Mouse (Mus musculus): Measurements from ENCODE around the gene H2-DMb1.
"Not testable (repeated sequence)": the region's sequence is repeated elsewhere in the genome, so short reads cannot be mapped to it uniquely, and the experiment has no call there.

H2-DMb1 gene

DNA sequence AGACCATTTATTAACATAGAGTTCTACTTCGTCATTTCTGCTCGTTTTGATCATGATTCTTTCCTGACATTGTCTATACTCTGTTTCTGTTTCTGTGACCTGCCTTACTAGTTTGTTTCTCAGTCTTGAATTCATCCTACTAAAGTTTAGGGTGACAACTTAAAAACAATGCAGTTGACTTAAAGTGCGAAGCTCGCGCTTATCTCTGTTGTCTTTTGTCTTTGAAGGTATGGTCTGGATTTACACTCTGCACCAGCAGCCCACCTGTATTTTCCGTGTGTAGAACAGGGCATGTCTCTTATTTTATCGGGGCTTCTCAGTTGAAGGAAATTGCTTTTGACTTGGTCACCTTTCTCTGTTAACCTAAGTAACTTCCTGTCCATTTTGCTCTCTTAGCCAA is 29.8 kb upstream of the H2-DMb1 start:
- no peak for DNase-seq (ENCODE audit: low read depth)

DNA sequence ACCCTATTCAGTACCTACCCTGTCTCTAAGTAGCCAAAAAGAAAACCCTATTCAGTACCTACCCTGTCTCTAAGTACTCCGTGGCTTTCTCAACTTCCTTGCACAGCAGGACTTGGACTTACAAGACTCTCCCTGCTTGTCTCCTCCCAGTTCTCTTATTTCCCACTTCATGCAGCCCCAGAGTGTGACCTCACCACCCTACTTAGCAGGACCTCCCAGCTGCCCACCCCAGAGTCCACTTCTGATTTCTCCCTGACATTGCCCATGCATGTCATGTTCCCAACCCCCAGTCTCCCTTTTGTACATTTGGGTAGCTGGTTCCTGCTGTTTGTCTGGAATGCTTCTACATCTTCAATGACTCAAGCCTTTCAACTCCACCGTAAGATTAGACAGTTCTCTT is 29.4 kb upstream of the H2-DMb1 start:
- no peak for DNase-seq (ENCODE audit: low read depth)

DNA sequence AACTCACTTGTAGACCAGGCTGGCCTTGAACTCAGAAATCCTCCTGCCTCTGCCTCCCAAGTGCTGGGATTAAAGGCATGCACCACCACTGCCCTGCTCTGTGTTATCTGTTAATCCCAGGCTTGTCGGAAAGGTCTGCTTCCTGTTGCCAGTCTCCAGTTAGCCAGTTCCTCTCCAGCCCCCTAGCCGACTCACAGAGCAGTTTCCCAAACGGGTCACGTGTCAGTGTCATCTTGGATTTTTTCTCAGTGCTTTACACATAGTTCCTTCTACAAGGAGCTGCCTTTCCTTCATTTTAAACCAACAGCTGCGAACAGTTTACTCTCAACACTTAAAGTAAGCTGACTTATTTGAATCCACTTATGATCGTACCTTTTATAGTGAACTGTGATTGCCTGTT is 28.2 kb upstream of the H2-DMb1 start:
- DNase-seq (ENCODE audit: low read depth) = no peak

DNA sequence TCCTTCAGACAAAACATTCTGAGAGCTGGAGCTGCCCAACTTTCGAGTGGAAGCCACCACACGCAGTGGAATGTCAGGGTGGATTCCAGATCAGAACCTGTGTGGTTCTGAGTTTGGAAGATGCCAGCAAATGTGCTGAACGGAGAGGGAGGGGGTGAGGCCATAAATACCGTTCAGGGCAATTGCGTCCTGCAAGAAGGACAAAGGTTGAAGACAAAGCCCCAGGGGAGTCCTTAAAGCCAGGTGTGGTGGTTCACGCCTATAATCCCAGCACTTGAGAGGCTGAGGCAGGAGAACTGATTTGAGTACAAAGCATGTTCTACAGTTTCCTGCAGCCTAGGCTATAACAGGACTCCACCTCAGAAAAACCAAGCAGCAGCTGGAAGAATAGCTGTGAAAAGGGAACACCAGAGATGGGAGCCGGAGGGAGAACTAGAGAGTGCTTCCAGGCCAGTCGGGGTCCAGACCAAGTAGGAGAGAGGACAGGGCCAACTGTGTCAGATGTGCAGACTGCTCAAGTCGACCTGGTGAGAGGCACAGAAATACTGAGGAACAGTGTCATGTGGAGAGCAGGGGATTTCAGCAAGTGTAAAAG is 25.9 kb upstream of the H2-DMb1 start:
- DNase-seq (ENCODE audit: low read depth) = no peak

DNA sequence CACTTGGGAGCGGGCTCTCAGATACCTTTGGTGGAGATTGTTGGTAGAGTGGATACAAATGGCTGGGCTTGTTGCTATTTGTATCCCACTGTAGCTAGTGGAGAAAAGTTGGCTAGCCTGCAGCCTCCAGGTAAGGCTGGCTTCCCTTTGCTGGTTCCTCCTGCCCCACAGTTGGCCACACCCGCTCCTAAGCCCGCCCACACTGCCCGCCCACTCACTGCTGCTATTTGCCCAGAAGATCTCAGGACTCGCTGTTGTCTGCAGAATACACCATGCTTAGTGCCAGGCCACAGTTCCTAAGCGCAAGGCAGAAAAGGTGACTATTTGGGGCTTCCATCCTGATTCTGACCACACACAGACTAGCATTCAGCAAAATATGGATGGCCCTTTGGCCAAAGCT is 25.4 kb upstream of the H2-DMb1 start:
- DNase-seq (ENCODE audit: low read depth) = peak; percentile 81

DNA sequence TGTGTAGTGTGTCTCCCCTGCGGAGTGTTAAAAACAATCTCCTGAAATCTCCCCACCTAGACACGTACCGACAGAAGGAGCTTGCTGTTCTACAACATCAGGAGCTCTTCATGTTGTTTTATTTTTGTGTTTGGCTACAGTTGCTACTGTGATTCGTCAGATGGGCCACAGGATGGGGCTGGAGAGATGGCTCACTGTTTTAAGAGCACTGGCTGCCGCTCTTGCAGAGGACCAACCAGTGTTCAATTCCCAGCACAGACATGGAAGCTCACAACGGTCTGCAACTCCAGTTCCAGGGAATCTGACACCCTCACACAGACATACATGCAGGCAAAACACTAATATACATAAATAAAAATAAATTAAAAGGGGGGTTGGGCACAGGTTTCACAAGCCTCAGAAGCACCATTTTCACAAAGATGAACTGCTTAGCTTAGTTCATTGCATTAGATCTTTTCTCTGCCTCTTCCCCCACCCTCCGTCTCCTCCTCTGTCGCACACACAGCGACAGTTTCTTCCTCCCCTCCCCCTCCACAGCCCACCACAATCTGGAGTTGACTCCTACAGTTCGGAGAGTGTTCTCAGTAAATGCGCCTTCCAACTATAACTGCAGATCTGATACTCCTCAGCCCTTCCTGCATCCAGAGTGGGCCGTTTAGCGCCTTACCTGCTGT is 24.5 kb upstream of the H2-DMb1 start:
- DNase-seq (ENCODE audit: low read depth) = peak; percentile 75

DNA sequence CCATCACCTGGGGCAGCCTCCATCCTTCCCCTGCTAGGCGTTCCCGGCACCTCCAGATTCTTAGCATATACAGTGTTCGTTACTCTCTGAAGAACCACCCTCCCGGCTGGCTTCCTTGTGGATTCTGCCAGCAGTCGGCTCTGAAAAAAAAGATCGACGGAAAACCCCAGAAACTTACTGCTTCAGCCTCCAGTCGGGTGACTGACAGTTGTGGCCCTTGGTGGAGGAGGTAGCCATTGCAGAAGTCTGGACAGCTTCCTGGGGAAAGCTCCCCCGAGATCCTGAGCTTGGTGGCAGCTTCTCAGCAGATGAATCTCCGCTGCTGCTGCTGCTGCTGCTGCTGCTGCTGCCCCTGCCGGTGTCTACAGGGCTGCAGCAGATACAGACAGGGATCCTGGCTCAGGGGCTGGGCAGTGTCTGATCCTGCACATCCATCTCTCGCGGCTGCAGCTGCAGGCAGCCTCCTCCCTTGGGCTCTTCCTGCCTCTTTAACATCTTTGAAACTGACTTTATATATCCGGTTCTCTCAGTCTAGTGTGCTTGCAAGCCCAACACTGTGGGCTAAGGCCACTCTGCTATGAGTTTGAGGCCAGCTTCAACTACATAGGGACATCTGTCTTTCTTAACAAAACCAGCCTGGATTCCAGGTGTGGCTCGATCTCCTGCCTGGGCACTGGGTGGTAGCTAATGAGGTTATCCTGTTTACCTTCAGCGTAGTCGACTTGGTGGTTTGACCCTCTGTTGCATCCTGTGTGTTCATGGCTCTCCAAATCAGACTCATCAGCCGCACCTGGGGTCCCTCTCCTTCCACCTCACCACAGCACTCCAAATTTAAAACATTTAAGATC is 23.7 kb upstream of the H2-DMb1 start:
- DNase-seq (ENCODE audit: low read depth) = peak; percentile 70

DNA sequence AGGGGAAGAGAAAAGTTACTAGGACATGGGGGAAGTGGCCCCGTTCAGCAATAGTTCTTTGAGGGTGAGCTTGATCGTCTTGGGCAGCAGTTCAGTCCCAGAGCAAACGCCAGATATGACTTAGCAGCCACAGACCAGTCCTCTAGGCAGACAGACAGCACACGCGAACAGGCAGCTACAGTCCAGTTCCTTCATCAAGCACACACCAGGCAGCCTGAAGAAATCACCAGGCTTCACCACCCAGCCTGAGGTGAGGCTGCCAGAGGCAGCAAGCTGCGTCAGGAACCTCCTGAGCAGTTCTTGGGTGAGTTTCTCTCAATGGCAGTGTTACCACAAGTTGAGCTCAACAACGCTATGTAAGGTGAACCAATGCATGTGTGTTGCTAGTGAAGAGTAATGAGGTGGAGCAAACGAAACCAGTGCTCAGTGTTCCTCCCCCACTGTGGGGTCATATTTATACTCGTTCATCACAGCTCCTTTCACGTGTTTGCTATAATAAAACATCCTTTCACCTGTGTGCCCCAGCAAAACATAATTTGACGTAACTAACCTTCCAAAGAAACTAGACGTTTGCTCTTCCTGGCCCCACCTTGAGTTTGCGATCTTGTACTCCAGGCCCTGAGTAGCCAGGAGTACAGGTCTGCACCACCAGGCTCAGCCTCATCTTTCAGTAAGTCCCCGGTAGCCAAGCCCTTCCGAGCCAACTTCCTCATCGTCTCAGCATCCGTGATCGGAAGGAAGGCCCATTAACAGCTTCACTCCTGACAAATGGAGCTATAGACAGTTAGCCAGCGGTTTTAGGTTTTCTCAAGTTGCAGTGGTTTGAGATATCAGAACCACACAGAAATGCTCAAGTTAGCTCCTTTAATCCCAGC is 22.6 kb upstream of the H2-DMb1 start:
- no peak for DNase-seq (ENCODE audit: low read depth)

DNA sequence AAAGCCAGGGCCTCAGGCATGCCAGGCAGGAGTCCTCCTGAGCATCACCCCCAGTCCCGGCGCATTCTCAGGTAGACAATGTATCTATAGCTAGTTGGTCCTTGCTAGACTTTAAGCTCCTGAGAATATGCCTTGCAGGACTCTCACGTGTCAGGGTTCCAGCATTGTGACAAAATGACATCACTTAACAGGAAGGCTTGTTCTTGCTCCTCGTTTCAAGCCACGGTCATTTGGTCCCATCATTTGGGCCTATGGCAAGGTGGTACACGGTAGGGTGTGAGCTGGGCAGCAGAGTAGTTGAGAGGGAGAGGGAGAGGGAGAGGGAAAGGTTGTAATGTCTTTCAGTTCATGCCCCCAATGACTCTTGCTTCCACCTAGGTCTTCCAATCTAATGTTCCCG is 21.0 kb upstream of the H2-DMb1 start:
- DNase-seq (ENCODE audit: low read depth) = no peak

DNA sequence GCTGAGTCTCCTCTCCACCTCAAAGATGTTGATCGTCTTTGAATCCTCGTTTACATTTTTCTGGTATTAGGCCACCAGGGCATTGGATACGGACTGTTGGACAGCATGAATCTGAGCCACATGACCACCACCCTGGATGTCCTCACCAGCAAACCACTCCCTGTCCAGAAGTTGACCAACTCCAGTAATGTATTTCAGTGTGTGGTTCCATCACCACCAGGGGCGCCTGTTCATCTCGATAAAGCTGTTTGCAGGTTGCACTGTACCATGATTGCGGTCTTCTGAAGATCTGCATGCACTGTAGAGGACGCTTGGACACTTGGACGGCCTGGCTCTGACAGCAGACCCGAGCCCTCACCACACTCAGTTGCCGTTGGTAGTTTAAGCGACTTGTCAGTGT is 19.6 kb upstream of the H2-DMb1 start:
- DNase-seq (ENCODE audit: low read depth) = peak; percentile 33

DNA sequence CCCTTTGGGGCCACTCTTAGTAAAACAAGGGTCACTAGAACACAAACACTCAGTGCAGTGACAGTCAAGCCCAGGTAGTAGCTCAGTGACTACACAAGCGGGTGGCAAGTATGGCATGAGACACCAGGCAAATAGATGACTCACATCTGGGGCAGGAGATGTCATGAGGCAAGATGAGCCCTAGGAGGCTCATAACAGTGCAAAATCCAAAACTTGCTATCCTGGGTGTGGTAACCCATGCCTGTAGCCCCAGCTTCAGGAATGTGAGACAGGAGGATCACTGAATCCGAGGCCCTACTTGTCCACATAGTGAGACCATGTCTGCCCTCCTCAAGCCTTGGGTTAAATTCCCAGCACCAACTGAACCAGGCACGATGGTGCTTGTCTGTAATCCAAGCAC is 18.4 kb upstream of the H2-DMb1 start:
- peak; percentile 34 for DNase-seq (ENCODE audit: low read depth)

DNA sequence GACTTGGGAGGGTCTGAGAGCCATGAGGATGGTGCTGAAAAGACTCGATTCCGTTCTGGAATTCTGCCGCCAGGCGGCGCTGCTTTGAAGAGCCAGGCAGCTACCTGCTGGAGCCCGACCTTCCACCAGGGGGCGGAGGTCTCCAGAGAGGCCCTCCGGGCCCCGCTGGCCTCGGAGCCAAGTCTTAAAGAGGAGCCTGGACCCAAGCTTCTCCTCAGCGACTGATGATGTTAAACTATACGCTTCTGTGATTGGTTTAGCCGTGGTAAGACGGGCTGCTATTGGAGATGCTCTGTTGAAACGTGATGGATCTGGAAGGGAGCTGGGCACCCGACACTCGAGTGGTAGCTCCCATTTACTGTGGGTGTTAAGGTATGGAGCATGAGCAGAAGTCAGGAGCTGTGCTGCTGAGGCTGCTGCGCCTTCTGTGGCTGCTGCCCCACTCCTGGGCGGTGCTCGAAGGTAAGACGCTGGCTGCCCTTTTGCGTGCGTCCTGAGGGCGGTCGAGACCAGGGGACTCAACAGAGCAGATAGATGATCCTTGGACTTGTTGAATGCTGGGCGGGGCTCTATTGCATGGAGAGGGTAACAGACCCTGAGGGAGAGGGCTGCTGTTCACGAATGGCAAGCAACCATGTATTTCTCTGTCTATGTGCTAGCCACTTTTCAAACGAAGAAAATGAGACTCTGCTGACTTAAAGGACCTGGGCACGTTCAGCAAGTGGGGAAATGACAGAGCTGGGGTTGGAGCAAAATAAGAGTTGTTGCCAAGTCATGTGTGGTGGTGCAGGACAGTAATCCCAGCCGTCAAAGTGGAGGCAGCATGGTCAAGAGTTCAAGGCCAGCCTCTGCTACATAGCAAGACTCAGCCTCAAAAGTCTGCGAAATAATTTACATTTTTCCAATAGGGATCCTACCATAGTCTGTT is 17.3 kb upstream of the H2-DMb1 start:
- peak; percentile 100 for DNase-seq (ENCODE audit: low read depth)

DNA sequence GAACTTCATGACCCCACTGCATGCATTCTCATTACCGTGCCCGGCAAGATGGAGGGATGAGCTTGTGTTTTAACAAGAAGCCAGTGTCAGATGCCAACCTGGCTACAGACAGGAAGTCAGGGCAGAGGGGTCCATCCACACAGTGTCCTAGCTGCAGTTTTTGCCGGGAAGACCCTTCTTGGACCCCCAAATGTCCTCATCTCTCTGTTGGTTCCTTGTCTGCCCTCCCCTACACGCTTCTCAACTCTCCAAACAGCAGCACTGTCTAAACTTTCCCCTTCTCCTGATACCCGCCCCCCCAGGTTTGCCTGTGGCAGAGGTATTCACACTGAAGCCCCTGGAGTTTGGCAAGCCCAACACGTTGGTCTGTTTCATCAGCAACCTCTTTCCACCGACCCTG is 15.3 kb upstream of the H2-DMb1 start:
- DNase-seq (ENCODE audit: low read depth) = no peak

DNA sequence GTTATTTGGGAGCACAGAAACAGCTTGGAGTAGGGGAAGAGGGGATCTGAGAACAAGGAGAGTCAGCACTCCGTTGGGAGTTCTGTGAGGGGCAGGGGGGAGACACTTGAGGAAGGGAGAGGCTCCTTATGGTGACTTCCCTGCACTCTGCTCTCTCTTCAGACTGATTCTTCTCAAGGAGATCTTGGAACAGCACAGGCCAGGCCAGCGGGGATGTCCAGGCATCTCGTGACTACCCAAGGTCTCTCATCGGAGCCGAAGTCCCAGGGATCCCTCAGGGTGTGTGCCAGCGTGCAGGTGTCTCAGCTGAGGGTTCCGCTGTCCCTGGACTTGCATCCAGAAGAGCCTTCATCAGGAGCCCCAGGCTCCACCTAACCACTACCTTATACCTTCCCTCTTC is 14.2 kb upstream of the H2-DMb1 start:
- no peak for DNase-seq (ENCODE audit: low read depth)

DNA sequence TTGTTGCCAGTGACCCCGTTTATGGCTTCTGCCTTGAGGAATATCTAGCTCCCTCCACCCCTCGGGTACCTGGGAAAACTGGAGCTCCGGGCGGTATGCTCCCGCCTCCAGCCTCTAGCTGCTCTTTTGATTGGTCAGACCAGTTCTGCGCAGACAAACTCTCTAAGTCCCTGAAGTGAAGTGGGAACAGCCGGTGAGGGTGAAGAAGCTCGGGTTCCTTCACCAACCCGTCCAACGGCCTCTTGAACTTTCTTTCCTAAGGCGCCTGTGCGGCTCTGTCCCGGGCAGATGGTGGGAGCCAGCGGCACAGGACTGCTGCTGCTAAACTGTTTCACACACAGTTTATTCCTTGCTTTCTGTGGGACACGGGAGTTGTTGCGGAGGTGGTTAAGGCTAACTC is 13.5 kb upstream of the H2-DMb1 start:
- DNase-seq (ENCODE audit: low read depth) = no peak

DNA sequence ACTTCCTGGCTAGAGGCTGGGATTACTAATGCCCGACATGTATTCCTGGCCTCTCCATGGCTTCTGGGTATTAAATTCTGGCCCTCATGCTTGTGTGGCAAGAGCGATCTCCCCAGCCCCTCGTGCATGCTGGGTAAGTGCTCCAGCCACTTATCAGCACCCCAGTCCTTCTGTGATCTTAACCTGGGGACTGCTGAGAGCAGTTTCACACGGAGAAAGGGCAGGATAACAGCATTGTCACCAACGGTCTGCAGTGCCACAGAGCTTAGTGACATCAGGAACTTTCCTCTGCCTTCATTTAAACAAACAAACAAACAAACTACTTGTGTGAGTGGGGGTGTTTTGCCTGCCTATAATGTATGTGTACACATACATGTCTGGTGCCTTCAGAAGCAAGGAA is 12.6 kb upstream of the H2-DMb1 start:
- DNase-seq (ENCODE audit: low read depth) = no peak

DNA sequence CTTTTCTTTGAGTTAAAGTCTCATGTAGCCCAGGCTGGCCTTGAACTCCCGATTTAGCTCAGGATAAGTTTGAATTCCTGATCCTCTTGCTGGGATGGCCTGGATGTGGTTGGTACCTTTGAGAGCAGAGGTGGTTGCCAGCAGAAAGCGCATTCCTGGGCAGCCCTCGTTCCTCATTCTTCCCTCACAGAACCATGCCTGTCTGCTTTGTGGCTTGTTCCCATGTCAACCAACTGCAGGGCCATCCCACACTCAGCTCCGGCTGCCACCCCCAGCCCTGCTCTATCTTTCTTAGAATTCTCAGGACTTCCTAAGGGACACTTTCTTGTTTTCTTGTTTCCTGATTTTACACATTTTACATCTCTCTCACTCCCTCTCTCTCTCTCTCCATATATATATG is 11.4 kb upstream of the H2-DMb1 start:
- DNase-seq (ENCODE audit: low read depth) = no peak

DNA sequence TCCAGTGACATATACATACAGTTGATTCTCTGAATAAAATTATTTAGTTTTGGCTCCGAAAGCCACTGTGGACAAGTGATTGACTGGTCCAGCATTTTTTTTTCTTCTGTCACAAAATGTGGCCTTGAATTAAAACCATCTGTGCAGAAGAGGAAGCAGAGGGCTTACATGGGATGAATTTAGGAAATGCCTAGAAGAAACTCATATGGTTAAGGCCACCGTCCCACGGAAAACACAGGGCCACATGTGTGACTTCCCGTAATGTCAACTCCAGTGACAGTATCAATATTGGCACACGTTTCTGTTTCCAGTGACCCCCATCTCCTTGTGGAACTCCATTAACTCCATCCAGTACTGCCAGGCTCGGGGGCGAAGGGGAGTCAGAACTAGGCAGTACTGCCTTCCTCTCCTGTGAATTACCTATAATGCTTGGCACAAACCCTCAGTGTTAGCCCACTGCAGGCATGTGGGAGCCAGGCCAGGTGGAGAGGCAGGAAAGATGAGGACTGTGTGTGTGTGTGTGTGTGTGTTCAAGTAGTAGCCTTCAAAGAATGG is 10.3 kb upstream of the H2-DMb1 start:
- DNase-seq (ENCODE audit: low read depth) = peak; percentile 24

DNA sequence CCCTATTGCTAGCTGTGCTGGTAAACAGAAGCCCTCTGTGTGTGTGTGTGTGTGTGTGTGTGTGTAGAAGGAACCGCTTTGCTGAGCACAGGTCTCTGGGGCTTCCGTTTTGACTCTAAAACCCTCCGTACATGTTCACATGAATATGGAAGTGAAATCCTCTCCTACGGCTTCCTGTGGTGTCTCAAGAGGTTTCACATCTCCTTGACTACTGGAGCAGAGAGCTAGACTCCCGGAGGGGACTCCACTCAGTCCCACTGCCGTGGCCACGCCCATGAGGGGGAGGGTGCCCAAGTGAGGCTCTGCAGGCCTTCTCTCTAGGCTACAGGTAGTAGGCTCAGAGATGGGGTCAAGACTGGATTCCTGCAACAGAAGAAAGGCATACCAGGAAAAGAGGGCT is 9.8 kb upstream of the H2-DMb1 start, which contains the start of gene H2-DMb2:
Gene H2-DMb2, plus strand, starts transcription at position 275 of the 400 bp plus-strand sequence.
- DNase-seq (ENCODE audit: low read depth) = peak; percentile 78

DNA sequence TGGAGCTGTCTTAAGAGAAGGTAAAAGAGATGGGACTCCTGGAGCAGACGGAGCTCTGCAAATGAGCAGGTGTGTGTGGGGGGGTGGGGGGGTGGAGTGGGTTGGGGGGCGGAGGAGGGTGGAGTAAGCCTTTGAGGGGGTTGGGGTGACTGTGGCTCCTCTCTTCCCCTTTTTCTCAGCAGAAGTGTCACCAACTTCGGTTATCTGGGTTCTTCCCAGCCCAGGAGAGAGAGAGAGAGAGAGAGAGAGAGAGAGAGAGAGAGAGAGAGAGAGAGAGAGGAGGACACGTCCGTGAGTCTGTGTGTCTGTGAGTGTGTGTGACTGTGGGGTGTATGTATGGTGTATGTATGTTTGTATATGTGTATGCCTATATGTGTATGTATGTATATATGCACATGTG is 9.4 kb upstream of the H2-DMb1 start:
- DNase-seq (ENCODE audit: low read depth) = no peak

DNA sequence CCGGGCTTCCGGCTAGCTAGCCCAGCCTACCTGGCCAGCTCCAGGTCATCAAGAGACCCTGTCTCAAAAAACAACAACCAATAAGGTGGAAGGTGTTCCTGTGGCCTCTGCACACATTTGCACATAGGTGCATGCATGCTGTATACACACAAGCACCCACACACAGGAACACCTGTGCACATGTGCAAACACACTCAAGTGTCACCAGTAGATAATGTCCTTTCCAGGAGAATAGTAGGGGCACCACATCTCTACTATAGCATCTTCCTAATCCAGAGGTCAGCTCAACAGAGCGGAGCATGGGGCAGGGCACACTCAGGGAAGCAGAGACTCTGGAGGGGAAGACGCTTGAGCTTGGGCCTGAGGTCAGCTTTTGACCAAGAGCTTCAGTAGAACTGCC is 8.7 kb upstream of the H2-DMb1 start:
- not testable (repeated sequence) for DNase-seq (ENCODE audit: low read depth)

All from naive thymus-derived CD4-positive, alpha-beta T cell, adult 2 months (primary cell).